Mouse (Mus musculus) CH12.LX (cell line): ENCODE results near the gene Pafah1b2.

Experiments
- CTCF ChIP-seq, 2 experiments: IDR thresholded peaks in 1 of 2; conservative IDR thresholded peaks in 1 of 2; 2 replicates each; pipeline ENCODE4 v1.5.1; 2011 to 2012; ENCODE audit warnings: low read depth in 2 of 2, low read length in 2 of 2, improper control_type of control experiment in 1 of 2, inconsistent platforms in 1 of 2, mild to moderate bottlenecking in 1 of 2, moderate library complexity in 1 of 2
- HCFC1 ChIP-seq: IDR thresholded peaks from 2 replicates; pipeline ENCODE4 v1.6.1; 2012; ENCODE audit warnings: low read depth, mild to moderate bottlenecking, inconsistent platforms, low read length, improper control_type of control experiment
- JUND ChIP-seq: conservative IDR thresholded peaks from 2 replicates; pipeline ENCODE4 v1.6.1; 2011; ENCODE audit warnings: low read depth, low read length, improper control_type of control experiment
- MAX ChIP-seq: IDR thresholded peaks from 2 replicates; pipeline ENCODE4 v1.6.1; 2011; ENCODE audit warnings: low read length, improper control_type of control experiment
- MEF2A ChIP-seq: IDR thresholded peaks from 2 replicates; pipeline ENCODE4 v1.6.1; 2014; ENCODE audit warnings: low read depth, mild to moderate bottlenecking, inconsistent platforms, low read length, improper control_type of control experiment, borderline replicate concordance
- NRF1 ChIP-seq: IDR thresholded peaks from 2 replicates; pipeline ENCODE4 v1.6.1; 2014; ENCODE audit warnings: low read depth, mild to moderate bottlenecking, inconsistent platforms, low read length, improper control_type of control experiment, moderate library complexity
- POLR2A ChIP-seq: IDR thresholded peaks from 2 replicates; pipeline ENCODE4 v1.6.1; 2011; ENCODE audit warnings: low read depth, mild to moderate bottlenecking, improper control_type of control experiment, low read length
- USF1 ChIP-seq: IDR thresholded peaks from 2 replicates; pipeline ENCODE4 v1.6.1; 2014; ENCODE audit warnings: low read depth, mild to moderate bottlenecking, inconsistent platforms, low read length, improper control_type of control experiment

- no peak for TF ChIP-seq HCFC1
- no peak for TF ChIP-seq USF1
- no peak for TF ChIP-seq CTCF (conservative IDR thresholded peaks at IDR 0.05 in 1 of 2, IDR thresholded peaks at IDR 0.05 in 1 of 2; ENCODE audit: low read depth in 2 of 2, low read length in 2 of 2)
- TF ChIP-seq MAX: no peak
- TF ChIP-seq JUND: no peak
- no peak for TF ChIP-seq MEF2A
- TF ChIP-seq NRF1: no peak
- no peak for TF ChIP-seq POLR2A
Measured at GRCm38 (mm10) chr9:45952057-45952456, 60.4 kb downstream of the Pafah1b2 start.
